Mouse (Mus musculus): ENCODE data around the gene Xpa. TPM values are rescaled to one million over a fixed set of nuclear protein-coding genes. Genes with fewer than 3 reads are reported as not detected.

Xpa gene
- polyA plus RNA-seq (2021; fragmentation: Nextera tagmentation), result 26.1 and 26.5 TPM in 2 replicates
- long read RNA-seq, experiment 1, transcript Xpa-201 (6 exons, 955 nt), result minor isoform, 12 of 27 reads
- long read RNA-seq, experiment 1, transcript Xpa-206 (5 exons, 903 nt), result major isoform, 13 of 27 reads
- long read RNA-seq, experiment 1, partial matches to known transcripts, result 1 of 27 reads
- long read RNA-seq, experiment 1, other reads (novel, unspliced or antisense), result 1 of 27 reads
- long read RNA-seq, experiment 2, transcript Xpa-201 (6 exons, 955 nt), result major isoform, 5 of 15 reads
- long read RNA-seq, experiment 2, partial matches to known transcripts, result 0 of 15 reads
- long read RNA-seq, experiment 2, other reads (novel, unspliced or antisense), result 8 of 15 reads

DNA sequence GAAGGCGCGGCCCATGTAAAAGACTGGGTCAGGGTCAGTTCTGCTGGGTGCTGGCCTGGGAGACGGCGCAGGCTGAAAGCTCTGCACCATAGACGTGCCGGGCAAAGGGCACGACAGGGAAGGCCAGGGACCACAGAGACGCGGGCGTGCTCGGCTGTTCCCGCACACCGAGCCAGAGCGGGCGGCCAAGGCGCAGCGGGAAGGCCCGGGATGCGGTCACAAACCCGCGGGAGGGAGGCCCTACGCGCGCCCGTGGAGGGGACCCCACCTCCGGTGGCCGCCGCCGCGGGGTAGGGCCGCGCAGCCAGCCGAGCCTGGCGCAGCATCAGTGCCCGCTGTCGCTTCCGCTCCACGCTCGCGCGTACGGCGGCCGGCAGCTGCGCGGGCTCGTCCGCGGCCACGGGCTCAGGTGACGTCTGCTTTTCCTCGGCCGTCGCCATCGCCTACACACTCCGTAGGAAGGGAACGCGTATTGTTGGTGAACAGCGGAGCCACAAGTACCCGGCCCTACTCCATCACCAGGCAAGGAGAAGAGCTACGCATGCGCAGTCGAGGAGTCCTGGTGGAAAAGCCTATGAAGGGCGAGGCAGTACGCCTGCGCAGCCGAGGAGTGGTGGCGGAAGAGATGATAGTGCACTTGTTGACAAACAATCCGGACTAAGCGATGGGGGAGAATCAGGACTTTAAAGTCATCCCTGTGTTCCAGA lies at the start of gene Xpa:
Gene Xpa, minus strand, starts transcription at position 531 of the 707 bp plus-strand sequence.

GRCm38 (mm10) chr4:46138287-46139222 lies 57.6 kb downstream of the Xpa start, which contains the start of the genes Ncbp1 and Tstd2:
TSS of gene Ncbp1 (plus strand) at chr4:46138613.
TSS of gene Tstd2 (minus strand) at chr4:46138694.

Other genes starting within 250 kb of the Xpa start
- 12.2 and 14.7 TPM in 2 replicates for gene Tdrd7, start 231.0 kb downstream of the Xpa start, polyA plus RNA-seq (2021; fragmentation: Nextera tagmentation)
- 18.5 and 19.3 TPM in 2 replicates for gene Tmod1, start 157.4 kb downstream of the Xpa start, polyA plus RNA-seq (2021; fragmentation: Nextera tagmentation)
- gene Ncbp1, start 57.7 kb downstream of the Xpa start, polyA plus RNA-seq (2021; fragmentation: Nextera tagmentation), result 26.5 and 30.6 TPM in 2 replicates
- gene Tstd2, start 57.6 kb downstream of the Xpa start, polyA plus RNA-seq (2021; fragmentation: Nextera tagmentation), result 7.3 and 7.9 TPM in 2 replicates
- not detected in 2 replicates for gene Foxe1, start 147.3 kb upstream of the Xpa start, polyA plus RNA-seq (2021; fragmentation: Nextera tagmentation)
- 4.2 and 4.3 TPM in 2 replicates for gene Trmo, start 193.1 kb upstream of the Xpa start, polyA plus RNA-seq (2021; fragmentation: Nextera tagmentation)
- gene Hemgn, start 217.2 kb upstream of the Xpa start, polyA plus RNA-seq (2021; fragmentation: Nextera tagmentation), result not detected in 2 replicates